Mouse (Mus musculus): ENCODE results near the gene Mmp19.

DNA sequence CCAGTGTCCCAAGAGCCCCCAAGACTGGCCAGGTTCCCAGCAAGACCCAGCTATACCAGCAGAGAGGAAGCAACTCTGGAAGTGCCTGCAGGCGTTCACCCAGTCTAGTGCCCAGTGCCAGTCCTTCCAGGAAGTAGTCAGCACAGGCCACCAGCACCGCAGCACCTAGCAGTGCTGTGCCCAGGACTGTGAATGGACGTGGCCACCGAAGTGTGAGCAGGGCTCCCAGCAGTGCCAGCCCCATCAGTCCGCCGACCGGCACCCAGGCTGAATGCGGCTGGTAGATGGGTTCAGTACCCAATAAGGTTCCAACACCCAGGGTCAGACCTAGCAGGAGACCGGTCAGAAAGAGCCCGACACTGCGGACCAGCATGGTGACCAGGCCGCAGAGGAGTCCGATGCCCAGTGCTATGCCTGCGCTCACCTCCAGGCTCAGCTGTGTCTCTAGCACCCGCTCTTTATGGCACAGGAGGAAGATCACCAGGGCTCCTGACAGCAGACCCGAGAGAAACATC, 11.3 kb downstream of the Mmp19 start:
- no peak for TF ChIP-seq CTCF (IDR thresholded peaks at IDR 0.05; ENCODE audit: low read depth, low read length)
- no peak for TF ChIP-seq POLR2A (IDR thresholded peaks at IDR 0.05; ENCODE audit: extremely low read depth, insufficient read depth, low read length)
